Mouse (Mus musculus) lung, embryonic 16.5 days (tissue): ENCODE measurements around the gene Lasp1. TPM values are rescaled to one million over a fixed set of nuclear protein-coding genes. Genes with fewer than 3 reads are reported as not detected.

Experiments
- ATAC-seq: fragments of 200-750 bp; cut with Nextera tagmentation; 2 replicates; pipeline ENCODE4 v1.8.0; 2017; ENCODE audit warnings: low read depth, mild to moderate bottlenecking, moderate library complexity
- H3K27ac ChIP-seq: fragments of 300-500 bp; sonication (generic); 2 replicates; pipeline ENCODE4 v1.5.1; 2014; ENCODE audit warnings: mild to moderate bottlenecking, control low read depth, low read length
- H3K27me3 ChIP-seq: fragments of 300-500 bp; sonication (generic); 2 replicates; pipeline ENCODE4 v1.6.1; 2014; ENCODE audit warnings: low read depth, low read length, mixed read lengths; ENCODE audit not compliant: control insufficient read depth, insufficient read depth
- H3K36me3 ChIP-seq: fragments of 300-500 bp; sonication (generic); 2 replicates; pipeline ENCODE4 v1.6.1; 2014; ENCODE audit warnings: low read length; ENCODE audit not compliant: control insufficient read depth, insufficient read depth
- H3K4me1 ChIP-seq: fragments of 300-500 bp; sonication (generic); replicated peaks from 2 replicates; pipeline ENCODE4 v1.6.1; 2014; ENCODE audit warnings: low read length, mixed read lengths; ENCODE audit not compliant: control insufficient read depth, insufficient read depth
- H3K4me2 ChIP-seq: fragments of 300-500 bp; sonication (generic); 2 replicates; pipeline ENCODE4 v1.6.1; 2014; ENCODE audit warnings: low read depth, low read length, control low read depth
- H3K4me3 ChIP-seq: fragments of 300-500 bp; sonication (generic); 2 replicates; pipeline ENCODE4 v1.5.1; 2014; ENCODE audit warnings: mild to moderate bottlenecking, low read length, control low read depth
- H3K9ac ChIP-seq: fragments of 300-500 bp; sonication (generic); 2 replicates; pipeline ENCODE4 v1.6.1; 2014; ENCODE audit warnings: low read length, control low read depth
- H3K9me3 ChIP-seq: fragments of 300-500 bp; sonication (generic); 2 replicates; pipeline ENCODE4 v1.6.1; 2016; ENCODE audit warnings: low read length; ENCODE audit not compliant: control insufficient read depth
- WGBS: fragments of 180-500 bp; shearing (Covaris S2); extraction: QIAGEN DNeasy Blood & Tissue Kit; methylation state at CpG from one replicate; pipeline ENCODE4 v1.1.7; 2014; 5-methylcytosine and 5-hydroxymethylcytosine counted together
- polyA plus RNA-seq: library from polyadenylated mRNA; unstranded; fragments of >200 nt; fragmentation: Nextera tagmentation; extraction: Ambion mirVana; gene quantifications from 2 replicates; pipeline ENCODE4 v1.2.1, GENCODE M21; 2015

The Lasp1 gene
- polyA plus RNA-seq, 1 experiment from 2014 or later, result 167 TPM

DNA sequence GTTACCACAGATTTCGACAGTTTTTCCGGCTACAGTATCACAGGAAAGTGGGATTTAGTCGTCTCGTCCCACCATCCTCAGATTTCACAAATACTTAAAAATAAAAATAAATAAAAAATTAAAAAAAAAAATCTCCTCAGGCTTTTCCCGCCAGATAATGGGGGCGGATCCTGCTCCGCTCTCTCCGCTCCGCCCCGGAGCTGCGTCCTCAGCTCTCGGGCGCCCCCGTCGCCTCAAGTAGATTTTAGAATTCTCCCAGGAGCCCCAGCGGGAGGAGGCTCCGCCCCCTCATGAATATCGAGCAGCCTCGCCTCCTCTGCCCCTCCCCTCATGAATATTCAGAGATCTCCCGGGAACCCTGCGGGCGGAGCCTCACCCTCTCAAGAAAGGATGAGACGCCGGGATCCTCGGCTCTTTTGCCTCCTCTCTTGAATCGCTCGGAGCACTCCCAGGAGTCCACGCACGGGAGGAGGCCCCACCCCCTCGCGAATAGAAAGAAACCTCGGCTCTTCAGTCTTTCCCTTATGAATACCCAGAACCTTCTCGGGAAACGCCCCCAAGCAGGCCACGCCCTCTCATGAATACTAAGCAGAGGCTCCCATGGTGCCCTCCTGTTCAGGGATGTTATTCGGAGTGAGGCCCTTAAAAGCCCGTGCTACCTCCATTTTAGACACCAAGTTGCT is 85.3 kb downstream of the Lasp1 start, which contains the start of gene Fbxo47:
Fbxo47 (minus strand) TSS at position 237 of the 683 bp plus-strand sequence.
- H3K27ac ChIP-seq, result peak within 1 kb of the TSS; percentile 92
- H3K9ac ChIP-seq, result peak within 1 kb of the TSS; percentile 67
- no peaks in the 10 kb centered on the region for H3K4me1 ChIP-seq
- no peaks in the 10 kb centered on the region for H3K27me3 ChIP-seq
- H3K9me3 ChIP-seq, result no peaks in the 10 kb centered on the region
- 0% methylated on average over 37 of the region's 37 CpGs for WGBS
- H3K36me3 ChIP-seq, result no peaks in the 10 kb centered on the region
- H3K4me3 ChIP-seq, result peak within 1 kb of the TSS; percentile 69
- H3K4me2 ChIP-seq, result peak within 1 kb of the TSS; percentile 67
- ATAC-seq, result peak; percentile 97

GRCm38 (mm10) chr11:97884601-97885185 is 85.9 kb downstream of the Lasp1 start:
- H3K27ac ChIP-seq, result peak overlapping the region; percentile 86
- H3K9ac ChIP-seq, result peak overlapping the region; percentile 56
- no peaks in the 10 kb centered on the region for H3K27me3 ChIP-seq
- H3K36me3 ChIP-seq, result no peaks in the 10 kb centered on the region
- peak; percentile 1; the same call in 1 of the 2 replicates for ATAC-seq
- H3K4me1 ChIP-seq, result no peaks in the 10 kb centered on the region
- H3K4me2 ChIP-seq, result peak overlapping the region; percentile 67
- H3K4me3 ChIP-seq, result peak overlapping the region; percentile 69
- WGBS, result 20% methylated on average over 7 of the region's 7 CpGs
- no peaks in the 10 kb centered on the region for H3K9me3 ChIP-seq

- Histone ChIP-seq H3K9me3 (no peaks in the 10 kb centered on the region), H3K9ac (no peak overlapping the region), H3K27ac (no peak overlapping the region), H3K4me2 (no peak overlapping the region), H3K27me3 (no peaks in the 10 kb centered on the region), H3K4me1 (no peaks in the 10 kb centered on the region), H3K4me3 (no peak overlapping the region), H3K36me3 (no peaks in the 10 kb centered on the region)
- WGBS, result 91% methylated on average over 2 of the region's 2 CpGs
- ATAC-seq, result no peak
Measured at GRCm38 (mm10) chr11:97885296-97885915, 86.6 kb downstream of the Lasp1 start.

Other genes starting within 250 kb of the Lasp1 start
- gene Srcin1, start 222.8 kb upstream of the Lasp1 start, polyA plus RNA-seq, result 0.70 and 0.83 TPM in 2 replicates
- 1.1 and 2.1 TPM in 2 replicates for gene Epop, start 169.3 kb upstream of the Lasp1 start, polyA plus RNA-seq
- gene Mllt6, start 135.6 kb upstream of the Lasp1 start, polyA plus RNA-seq, result 3.4 and 4.0 TPM in 2 replicates
- 57.5 and 66.6 TPM in 2 replicates for gene Cisd3, start 113.2 kb upstream of the Lasp1 start, polyA plus RNA-seq
- gene Pcgf2, start 98.5 kb upstream of the Lasp1 start, polyA plus RNA-seq, result 16.2 and 16.5 TPM in 2 replicates
- 430 and 457 TPM in 2 replicates for gene Psmb3, start 95.6 kb upstream of the Lasp1 start, polyA plus RNA-seq
- 1.3 and 2.2 TPM in 2 replicates for gene Pip4k2b, start 54.3 kb upstream of the Lasp1 start, polyA plus RNA-seq
- 16.1 and 18.5 TPM in 2 replicates for gene Cwc25, start 32.4 kb upstream of the Lasp1 start, polyA plus RNA-seq
- 0.35 TPM in 1 of 2 replicates, not detected in the other for gene 1700001P01Rik, start 23.1 kb upstream of the Lasp1 start, polyA plus RNA-seq
- gene Rpl23, start 16.6 kb upstream of the Lasp1 start, polyA plus RNA-seq, result 495 and 578 TPM in 2 replicates
- gene B230217C12Rik, start 41.8 kb downstream of the Lasp1 start, polyA plus RNA-seq, result 3.1 and 3.4 TPM in 2 replicates
- 0.36 and 0.65 TPM in 2 replicates for gene Fbxo47, start 85.2 kb downstream of the Lasp1 start, polyA plus RNA-seq
- 1.4 and 1.6 TPM in 2 replicates for gene Plxdc1, start 187.4 kb downstream of the Lasp1 start, polyA plus RNA-seq
- 6.2 and 8.0 TPM in 2 replicates for gene Arl5c, start 197.2 kb downstream of the Lasp1 start, polyA plus RNA-seq
- gene Cacnb1, start 224.0 kb downstream of the Lasp1 start, polyA plus RNA-seq, result 6.4 and 6.7 TPM in 2 replicates
- 999 and 1,043 TPM in 2 replicates for gene Rpl19, start 227.7 kb downstream of the Lasp1 start, polyA plus RNA-seq